Mouse (Mus musculus) liver, embryonic 14.5 days (tissue): ENCODE measurements around the gene Fam19a2. TPM values are rescaled to one million over a fixed set of nuclear protein-coding genes. Genes with fewer than 3 reads are reported as not detected.

Experiments
- ATAC-seq: fragments of 200-750 bp; cut with Nextera tagmentation; 2 replicates; pipeline ENCODE4 v1.8.0; 2017; ENCODE audit warnings: moderate number of reproducible peaks, mild to moderate bottlenecking, moderate library complexity; ENCODE audit not compliant: insufficient read depth
- DNase-seq, 3 experiments: peaks; one replicate each; pipeline ENCODE4 v3.0.0-alpha.2; 2012 to 2013; ENCODE audit warnings: low read depth in 3 of 3, low spot score in 3 of 3
- H3K27ac ChIP-seq: fragments of 300-500 bp; sonication (generic); 2 replicates; pipeline ENCODE4 v1.5.1; 2014; ENCODE audit warnings: moderate library complexity, mild to moderate bottlenecking, control low read depth, inconsistent platforms
- H3K27me3 ChIP-seq: fragments of 300-500 bp; sonication (generic); 2 replicates; pipeline ENCODE4 v1.6.1; 2014; ENCODE audit warnings: mild to moderate bottlenecking, low read length, moderate library complexity; ENCODE audit not compliant: control insufficient read depth, insufficient read depth
- H3K36me3 ChIP-seq: fragments of 300-500 bp; sonication (generic); replicated peaks from 2 replicates; pipeline ENCODE4 v1.6.1; 2014; ENCODE audit warnings: low read depth; ENCODE audit not compliant: control insufficient read depth, insufficient read depth
- H3K4me1 ChIP-seq, 2 experiments: fragments of 200-500 bp in 1 of 2; fragments of 300-500 bp in 1 of 2; sonication (generic) in 1 of 2; replicated peaks; 2 replicates each; pipeline ENCODE4 v1.6.1; 2012 to 2014; ENCODE audit warnings: antibody characterized with exemption in 1 of 2, inconsistent platforms in 1 of 2, low read length in 1 of 2; ENCODE audit not compliant: control insufficient read depth in 2 of 2, insufficient read depth in 2 of 2
- H3K4me2 ChIP-seq: fragments of 300-500 bp; sonication (generic); 2 replicates; pipeline ENCODE4 v1.6.1; 2014; ENCODE audit warnings: low read depth, mild to moderate bottlenecking, control low read depth, moderate library complexity
- H3K4me3 ChIP-seq, 2 experiments: fragments of 200-500 bp in 1 of 2; fragments of 300-500 bp in 1 of 2; sonication (generic) in 1 of 2; 2 replicates each; pipeline ENCODE4 v1.5.1; 2012 to 2014; ENCODE audit warnings: low read depth in 2 of 2, low read length in 2 of 2, mild to moderate bottlenecking in 2 of 2, control low read depth in 1 of 2, inconsistent platforms in 1 of 2, moderate library complexity in 1 of 2; ENCODE audit not compliant: insufficient read depth in 1 of 2
- H3K9ac ChIP-seq: fragments of 300-500 bp; sonication (generic); replicated peaks from 2 replicates; pipeline ENCODE4 v1.6.1; 2014; ENCODE audit warnings: mild to moderate bottlenecking, control low read depth, moderate library complexity
- H3K9me3 ChIP-seq: fragments of 300-500 bp; sonication (generic); 2 replicates; pipeline ENCODE4 v1.6.1; 2016; ENCODE audit warnings: low read length, mixed read lengths; ENCODE audit not compliant: control insufficient read depth
- CTCF ChIP-seq: IDR thresholded peaks from 2 replicates; pipeline ENCODE4 v1.5.1; 2016; ENCODE audit warnings: antibody characterized with exemption, low read depth, control low read depth
- EP300 ChIP-seq: IDR thresholded peaks from 2 replicates; pipeline ENCODE4 v1.6.1; 2016; ENCODE audit warnings: antibody characterized with exemption, low read depth
- WGBS: fragments of 180-500 bp; shearing (Covaris S2); extraction: QIAGEN DNeasy Blood & Tissue Kit; methylation state at CpG from one replicate; pipeline ENCODE4 v1.1.7; 2014; ENCODE audit not compliant: insufficient replicate concordance; 5-methylcytosine and 5-hydroxymethylcytosine counted together
- polyA plus RNA-seq, 2 experiments: library from polyadenylated mRNA; depleted of rRNA in 1 of 2; stranded (reverse) in 1 of 2; unstranded in 1 of 2; fragments of >200 nt; fragmentation: Nextera tagmentation in 1 of 2; extraction: Ambion mirVana in 1 of 2; gene quantifications; 2 replicates each; pipeline versions ENCODE4 v1.2.1 to v1.2.3; 2012 to 2014

The Fam19a2 gene
- polyA plus RNA-seq, 2 experiments = 0.12 to 0.20 TPM

- 51% methylated on average over 3 of the region's 3 CpGs for WGBS
- no peak for ATAC-seq
- TF ChIP-seq EP300 (no peak), CTCF (no peak)
- H3K27me3 ChIP-seq = no peaks in the 10 kb centered on the region
- H3K9me3 ChIP-seq = no peaks in the 10 kb centered on the region; the same call in 1 of the 2 replicates
- no peak overlapping the region for H3K4me3 ChIP-seq
- DNase-seq = no peak
- H3K4me1 ChIP-seq = no peaks in the 10 kb centered on the region
- H3K9ac ChIP-seq = no peak overlapping the region
- H3K27ac ChIP-seq = no peak overlapping the region
- no peaks in the 10 kb centered on the region for H3K36me3 ChIP-seq
- no peak overlapping the region for H3K4me2 ChIP-seq
Measured at GRCm38 (mm10) chr10:123401188-123401587, 137.4 kb downstream of the Fam19a2 start.

- Histone ChIP-seq H3K9ac (no peak overlapping the region), H3K4me3 (no peak overlapping the region), H3K4me2 (no peak overlapping the region), H3K27me3 (no peaks in the 10 kb centered on the region), H3K36me3 (no peaks in the 10 kb centered on the region), H3K9me3 (no peaks in the 10 kb centered on the region; the same call in 1 of the 2 replicates), H3K27ac (no peak overlapping the region), H3K4me1 (no peaks in the 10 kb centered on the region)
- DNase-seq (no peak), ATAC-seq (no peak)
- TF ChIP-seq CTCF = no peak
- 56% methylated on average over 3 of the region's 3 CpGs for WGBS
Measured at GRCm38 (mm10) chr10:123402460-123402859, 138.7 kb downstream of the Fam19a2 start.

DNA sequence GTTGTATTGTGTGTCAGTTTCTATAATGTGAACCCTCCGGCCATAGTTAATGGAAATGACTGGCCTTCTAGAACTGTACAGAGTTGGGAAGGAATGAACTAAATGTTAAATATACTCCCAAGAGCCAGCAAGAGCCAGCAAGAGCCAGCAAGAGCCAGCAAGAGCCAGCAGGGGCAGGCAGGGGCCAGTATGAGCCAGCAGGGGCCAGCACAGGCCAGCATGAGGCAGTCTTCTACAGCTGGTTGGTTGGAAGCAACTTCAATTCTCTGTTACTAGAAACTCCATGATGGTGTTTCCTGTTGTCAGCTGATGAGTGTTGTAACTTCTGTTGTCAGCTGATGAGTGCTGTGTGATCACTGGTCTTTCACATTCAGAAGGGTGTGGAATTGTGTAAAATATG, 151.2 kb downstream of the Fam19a2 start:
- Histone ChIP-seq H3K36me3 (no peaks in the 10 kb centered on the region), H3K4me2 (no peak overlapping the region), H3K4me1 (no peaks in the 10 kb centered on the region), H3K27ac (no peak overlapping the region), H3K9ac (no peak overlapping the region), H3K4me3 (no peak overlapping the region), H3K9me3 (no peaks in the 10 kb centered on the region), H3K27me3 (no peaks in the 10 kb centered on the region)
- ATAC-seq (no peak), DNase-seq (no peak)
- 66% methylated on average over 1 of the region's 1 CpGs for WGBS
- TF ChIP-seq CTCF = no peak
- no peak for TF ChIP-seq EP300

GRCm38 (mm10) chr10:123416024-123416423, 152.2 kb downstream of the Fam19a2 start:
- TF ChIP-seq EP300 (no peak), CTCF (no peak)
- H3K9ac ChIP-seq = no peak overlapping the region
- 75% methylated on average over 4 of the region's 4 CpGs for WGBS

GRCm38 (mm10) chr10:123418616-123419173, 154.9 kb downstream of the Fam19a2 start:
- WGBS = 57% methylated on average over 7 of the region's 7 CpGs
- ATAC-seq (no peak), DNase-seq (no peak)
- TF ChIP-seq CTCF = no peak
- TF ChIP-seq EP300 = no peak
- no peaks in the 10 kb centered on the region for H3K4me1 ChIP-seq
- no peak overlapping the region for H3K4me3 ChIP-seq
- no peak overlapping the region for H3K4me2 ChIP-seq
- H3K27me3 ChIP-seq = no peaks in the 10 kb centered on the region
- no peak overlapping the region for H3K27ac ChIP-seq
- no peaks in the 10 kb centered on the region for H3K9me3 ChIP-seq
- no peak overlapping the region for H3K9ac ChIP-seq
- H3K36me3 ChIP-seq = no peaks in the 10 kb centered on the region

More at GRCm38 (mm10) chr10:123416024-123416423, 152.2 kb downstream of the Fam19a2 start:
- no peak overlapping the region for H3K4me2 ChIP-seq
- H3K9me3 ChIP-seq = no peaks in the 10 kb centered on the region
- ATAC-seq = no peak
- H3K27ac ChIP-seq = no peak overlapping the region
- H3K27me3 ChIP-seq = no peaks in the 10 kb centered on the region
- no peak overlapping the region for H3K4me3 ChIP-seq
- no peak for DNase-seq
- H3K4me1 ChIP-seq = no peaks in the 10 kb centered on the region
- no peaks in the 10 kb centered on the region for H3K36me3 ChIP-seq
